Mouse (Mus musculus) midbrain, embryonic 11.5 days (tissue): ENCODE results near the gene Ildr2. TPM values are rescaled to one million over a fixed set of nuclear protein-coding genes. Genes with fewer than 3 reads are reported as not detected.

Source experiments
- ATAC-seq: fragments of 200-750 bp; cut with Nextera tagmentation; 2 replicates; pipeline ENCODE4 v1.8.0; 2017; ENCODE audit warnings: moderate TSS enrichment, moderate library complexity; ENCODE audit not compliant: low FRiP score
- DNase-seq: peaks from one replicate; pipeline ENCODE4 v3.0.0; 2015; ENCODE audit warnings: low spot score; ENCODE audit errors: missing footprints
- H3K27ac ChIP-seq: fragments of 300-500 bp; sonication (generic); 2 replicates; pipeline ENCODE4 v1.5.1; 2014; ENCODE audit warnings: low read depth, low read length
- H3K27me3 ChIP-seq: fragments of 300-500 bp; sonication (generic); 2 replicates; pipeline ENCODE4 v1.6.1; 2014; ENCODE audit warnings: mild to moderate bottlenecking, low read length, moderate library complexity, mixed read lengths; ENCODE audit not compliant: control insufficient read depth, insufficient read depth
- H3K36me3 ChIP-seq: fragments of 300-500 bp; sonication (generic); 2 replicates; pipeline ENCODE4 v1.6.1; 2014; ENCODE audit warnings: mild to moderate bottlenecking, low read length, moderate library complexity, mixed read lengths; ENCODE audit not compliant: control insufficient read depth, insufficient read depth
- H3K4me1 ChIP-seq: fragments of 300-500 bp; sonication (generic); 2 replicates; pipeline ENCODE4 v1.6.1; 2014; ENCODE audit warnings: low read length; ENCODE audit not compliant: control insufficient read depth, insufficient read depth
- H3K4me2 ChIP-seq: fragments of 300-500 bp; sonication (generic); 2 replicates; pipeline ENCODE4 v1.6.1; 2014; ENCODE audit warnings: mild to moderate bottlenecking, moderate library complexity
- H3K4me3 ChIP-seq: fragments of 300-500 bp; sonication (generic); 2 replicates; pipeline ENCODE4 v1.5.1; 2014; ENCODE audit warnings: low read depth, low read length
- H3K9ac ChIP-seq: fragments of 300-500 bp; sonication (generic); 2 replicates; pipeline ENCODE4 v1.6.1; 2014; ENCODE audit warnings: low read length
- H3K9me3 ChIP-seq: fragments of 300-500 bp; sonication (generic); 2 replicates; pipeline ENCODE4 v1.6.1; 2016; ENCODE audit warnings: low read length; ENCODE audit not compliant: control insufficient read depth
- WGBS: fragments of 180-500 bp; shearing (Covaris S2); extraction: QIAGEN DNeasy Blood & Tissue Kit; methylation state at CpG from one replicate; pipeline ENCODE4 v1.1.7; 2014; 5-methylcytosine and 5-hydroxymethylcytosine counted together
- polyA plus RNA-seq: library from polyadenylated mRNA; unstranded; fragments of >200 nt; fragmentation: Nextera tagmentation; extraction: Ambion mirVana; gene quantifications from 2 replicates; pipeline ENCODE4 v1.2.1, GENCODE M21; 2014

Ildr2 gene
- polyA plus RNA-seq, 1 experiment from 2014 or later, result 12.8 TPM

DNA sequence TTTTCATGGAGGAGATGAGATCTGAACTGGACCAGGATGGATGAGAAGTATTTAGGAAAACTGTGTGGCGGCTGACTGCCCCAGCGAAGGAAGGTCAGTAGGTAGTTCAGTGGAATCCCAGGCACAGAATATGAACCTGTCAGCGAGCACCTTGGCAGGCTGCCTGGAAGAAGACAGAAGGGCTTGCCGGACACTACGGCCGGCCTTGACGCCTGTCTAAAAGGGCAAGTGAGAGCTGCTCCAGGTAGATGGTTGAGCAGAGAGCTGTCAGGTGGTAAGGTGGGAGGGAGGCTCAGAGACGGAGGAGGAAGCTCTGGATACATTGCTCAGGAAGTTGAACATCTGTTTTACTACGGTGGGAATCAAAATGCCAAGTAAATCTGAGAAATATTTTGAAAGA is 42.4 kb downstream of the Ildr2 start:
- H3K36me3 ChIP-seq, result peaks cover 5% of the 10 kb centered on the region
- DNase-seq (no peak), ATAC-seq (no peak)
- H3K27ac ChIP-seq, result no peak overlapping the region
- no peaks in the 10 kb centered on the region for H3K9me3 ChIP-seq
- no peaks in the 10 kb centered on the region for H3K27me3 ChIP-seq
- H3K4me1 ChIP-seq, result 0 out of 2 replicates have a peak, but pooled peaks cover 4% of the 10 kb centered on the region
- H3K4me2 ChIP-seq, result no peak overlapping the region
- 94% methylated on average over 9 of the region's 9 CpGs for WGBS
- no peak overlapping the region for H3K9ac ChIP-seq
- H3K4me3 ChIP-seq, result no peak overlapping the region

DNA sequence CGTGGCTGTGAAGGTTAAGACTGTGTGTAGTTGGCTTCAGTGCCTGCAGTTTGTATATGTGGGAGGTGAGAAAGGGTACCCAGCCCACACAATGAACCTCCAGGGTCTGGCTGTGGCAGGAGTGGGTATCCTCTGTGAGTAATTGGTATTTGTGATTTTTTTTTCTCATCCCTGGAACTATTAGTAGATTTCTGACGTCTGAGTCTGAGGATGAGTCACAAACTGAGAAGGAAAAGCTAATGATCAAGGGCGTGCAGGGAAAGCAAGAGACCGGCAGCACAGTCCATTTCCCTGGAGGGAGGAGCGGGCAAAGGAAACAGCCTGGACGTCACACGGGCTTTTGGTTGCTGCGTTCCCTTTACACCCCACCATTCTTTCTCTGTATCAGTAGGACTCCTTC is 43.0 kb downstream of the Ildr2 start:
- peaks cover 5% of the 10 kb centered on the region for H3K36me3 ChIP-seq
- H3K9me3 ChIP-seq, result no peaks in the 10 kb centered on the region
- H3K27ac ChIP-seq, result no peak overlapping the region
- DNase-seq (no peak), ATAC-seq (no peak)
- no peak overlapping the region for H3K9ac ChIP-seq
- H3K4me3 ChIP-seq, result no peak overlapping the region
- WGBS, result 90% methylated on average over 8 of the region's 8 CpGs
- no peaks in the 10 kb centered on the region for H3K27me3 ChIP-seq
- H3K4me2 ChIP-seq, result no peak overlapping the region
- H3K4me1 ChIP-seq, result 0 out of 2 replicates have a peak, but pooled peaks cover 4% of the 10 kb centered on the region

DNA sequence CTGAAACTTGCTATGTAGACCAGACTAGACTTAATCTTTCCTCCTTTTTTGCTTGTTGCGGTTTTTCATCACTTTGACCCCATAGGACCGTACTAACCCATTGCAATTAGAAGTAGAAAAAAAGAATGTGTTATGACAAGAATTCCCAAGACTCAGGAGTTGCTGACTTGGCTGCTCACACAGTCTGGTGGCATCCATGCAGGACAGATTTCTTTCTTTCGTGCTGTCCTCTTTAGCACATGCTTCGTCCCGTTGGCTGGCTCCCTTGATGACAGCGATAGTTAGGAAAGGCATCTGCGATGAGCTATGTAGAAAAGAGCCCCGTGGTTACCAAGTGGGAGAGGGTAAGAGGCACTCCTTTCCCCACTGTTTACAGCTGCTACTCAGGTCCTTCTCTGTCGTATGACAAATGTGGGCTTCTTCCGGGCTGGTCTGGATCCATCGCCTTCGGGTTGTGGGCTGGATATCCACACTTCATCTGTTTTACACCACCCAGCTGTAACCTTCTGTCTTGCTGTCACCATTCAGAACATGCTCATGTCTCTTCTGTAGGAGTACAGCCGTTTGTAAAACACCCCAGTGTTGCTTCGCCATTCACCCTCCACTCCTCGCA is 43.7 kb downstream of the Ildr2 start:
- 86% methylated on average over 15 of the region's 15 CpGs for WGBS
- Histone ChIP-seq H3K27me3 (no peaks in the 10 kb centered on the region), H3K36me3 (peaks cover 5% of the 10 kb centered on the region), H3K9me3 (no peaks in the 10 kb centered on the region), H3K4me2 (no peak overlapping the region), H3K9ac (no peak overlapping the region), H3K27ac (no peak overlapping the region), H3K4me3 (no peak overlapping the region), H3K4me1 (0 out of 2 replicates have a peak, but pooled peaks cover 4% of the 10 kb centered on the region)
- DNase-seq (no peak), ATAC-seq (no peak)

DNA sequence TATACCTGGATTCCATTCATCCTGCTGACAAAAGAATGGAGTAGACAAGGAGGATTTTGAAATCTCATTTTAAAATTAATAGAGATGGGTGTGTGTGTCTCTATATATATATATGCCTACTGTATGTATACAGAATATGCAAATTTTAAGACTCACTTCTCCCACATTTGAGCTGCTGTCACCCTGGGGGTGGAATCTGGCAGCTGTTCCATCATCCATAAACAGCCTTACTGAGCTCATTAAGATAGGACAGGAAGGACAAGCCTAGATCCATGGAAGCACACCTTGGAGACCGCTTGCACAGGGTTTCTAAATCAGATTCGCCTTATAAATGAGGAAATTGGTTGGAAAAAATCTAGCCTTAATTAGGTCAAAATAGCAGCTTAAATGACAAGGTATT is 44.9 kb downstream of the Ildr2 start:
- no peak overlapping the region for H3K4me3 ChIP-seq
- DNase-seq (no peak), ATAC-seq (no peak)
- 85% methylated on average over 2 of the region's 2 CpGs for WGBS
- H3K9ac ChIP-seq, result no peak overlapping the region
- no peak overlapping the region for H3K4me2 ChIP-seq
- peaks cover 9% of the 10 kb centered on the region for H3K36me3 ChIP-seq
- no peaks in the 10 kb centered on the region for H3K9me3 ChIP-seq
- H3K4me1 ChIP-seq, result 0 out of 2 replicates have a peak, but pooled peaks cover 4% of the 10 kb centered on the region
- no peaks in the 10 kb centered on the region for H3K27me3 ChIP-seq
- no peak overlapping the region for H3K27ac ChIP-seq

DNA sequence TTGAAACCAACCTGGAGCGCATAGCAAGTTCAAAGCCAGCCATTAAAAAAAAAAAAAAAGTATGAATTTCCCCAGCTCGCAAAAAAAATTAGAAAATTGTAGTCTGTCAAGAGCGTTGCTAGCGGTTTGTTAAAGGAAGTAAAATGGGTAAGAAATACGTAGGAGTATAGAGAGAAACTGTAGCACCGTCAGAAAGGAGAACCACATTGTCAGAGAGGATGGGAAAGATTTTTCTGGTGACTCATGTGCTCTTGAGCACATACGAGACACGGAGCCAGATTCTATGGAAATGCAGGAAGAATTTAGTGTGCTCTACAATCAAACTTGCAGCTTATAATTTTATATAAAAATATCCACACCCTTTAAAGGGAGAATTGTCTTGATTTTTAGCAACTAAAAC is 45.9 kb downstream of the Ildr2 start:
- Histone ChIP-seq H3K4me3 (no peak overlapping the region), H3K27ac (no peak overlapping the region), H3K27me3 (no peaks in the 10 kb centered on the region), H3K9me3 (no peaks in the 10 kb centered on the region), H3K4me1 (0 out of 2 replicates have a peak, but pooled peaks cover 4% of the 10 kb centered on the region), H3K36me3 (peaks cover 9% of the 10 kb centered on the region), H3K9ac (no peak overlapping the region), H3K4me2 (no peak overlapping the region)
- DNase-seq (no peak), ATAC-seq (no peak)
- WGBS, result 95% methylated on average over 8 of the region's 8 CpGs

DNA sequence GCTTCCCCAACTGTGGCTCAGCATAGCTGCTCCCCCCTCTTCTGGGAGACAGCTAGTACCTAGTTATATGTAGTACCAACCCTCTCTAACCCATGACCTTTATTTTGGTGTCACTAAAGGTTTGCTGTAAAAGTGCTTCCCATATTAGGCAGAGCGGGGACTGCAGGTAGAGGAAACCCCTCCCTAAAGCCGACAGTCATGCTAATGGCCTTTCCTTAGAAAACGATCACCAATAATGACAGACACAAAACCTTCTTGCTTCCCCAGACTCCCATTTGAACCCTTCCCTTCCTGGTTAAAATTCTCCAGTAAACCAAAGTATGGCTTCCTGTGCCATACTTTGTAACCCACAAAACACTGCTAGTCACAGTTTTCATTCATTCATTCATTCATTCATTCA is 46.6 kb downstream of the Ildr2 start:
- no peak overlapping the region for H3K4me2 ChIP-seq
- H3K9me3 ChIP-seq, result no peaks in the 10 kb centered on the region
- H3K27ac ChIP-seq, result no peak overlapping the region
- H3K27me3 ChIP-seq, result no peaks in the 10 kb centered on the region
- ATAC-seq (no peak), DNase-seq (no peak)
- no peak overlapping the region for H3K4me3 ChIP-seq
- H3K36me3 ChIP-seq, result peaks cover 9% of the 10 kb centered on the region
- WGBS, result 86% methylated on average over 3 of the region's 3 CpGs
- no peak overlapping the region for H3K9ac ChIP-seq
- H3K4me1 ChIP-seq, result 0 out of 2 replicates have a peak, but pooled peaks cover 4% of the 10 kb centered on the region

DNA sequence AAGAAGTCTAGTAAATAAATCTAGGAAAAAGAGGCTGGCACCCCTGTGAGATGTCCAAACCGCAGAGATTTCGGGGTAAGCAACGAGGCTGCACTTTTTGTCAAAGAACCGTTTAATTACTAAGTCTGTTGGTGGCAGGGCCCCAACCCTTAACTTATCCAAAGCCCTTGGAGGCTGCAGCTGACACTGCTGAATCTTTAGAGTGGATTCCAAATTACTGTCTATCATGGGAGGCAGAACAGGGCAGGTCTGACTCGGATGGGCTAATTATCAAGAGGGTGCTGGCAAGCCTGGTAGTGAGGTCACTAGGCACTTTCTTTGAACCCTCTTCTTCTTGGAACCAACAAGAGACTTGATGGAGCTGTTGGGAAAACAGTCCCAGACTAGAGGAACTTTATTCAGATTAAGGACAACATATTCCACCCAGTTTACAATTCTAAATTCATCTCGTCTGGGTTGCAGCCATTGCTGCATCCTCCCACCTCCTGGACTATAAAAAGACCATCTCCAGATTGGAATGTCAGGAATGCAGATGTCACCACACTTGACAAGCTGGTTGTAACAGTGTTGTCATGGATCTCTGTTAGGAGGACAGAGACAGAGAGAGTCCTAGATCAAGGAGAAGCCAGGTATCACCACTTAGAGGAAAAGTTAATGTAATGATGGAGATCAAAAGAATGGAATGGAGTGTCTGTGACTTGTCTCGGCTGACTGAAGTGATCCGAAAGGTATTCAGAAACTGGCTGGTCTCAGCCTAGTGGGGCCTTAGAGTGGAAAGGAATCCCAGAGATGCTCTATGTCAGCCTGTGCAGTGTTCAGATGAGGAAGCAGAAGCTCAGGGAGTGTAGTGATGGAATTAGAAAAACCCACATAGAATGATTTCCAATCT is 50.7 kb downstream of the Ildr2 start:
- Histone ChIP-seq H3K27me3 (no peaks in the 10 kb centered on the region; the same call in 1 of the 2 replicates), H3K4me1 (peaks cover 14% of the 10 kb centered on the region; the same call in 1 of the 2 replicates), H3K36me3 (peaks cover 7% of the 10 kb centered on the region), H3K9me3 (no peaks in the 10 kb centered on the region), H3K4me3 (no peak overlapping the region), H3K27ac (no peak overlapping the region), H3K9ac (no peak overlapping the region), H3K4me2 (no peak overlapping the region)
- DNase-seq (no peak), ATAC-seq (no peak)
- WGBS, result 82% methylated on average over 8 of the region's 8 CpGs

DNA sequence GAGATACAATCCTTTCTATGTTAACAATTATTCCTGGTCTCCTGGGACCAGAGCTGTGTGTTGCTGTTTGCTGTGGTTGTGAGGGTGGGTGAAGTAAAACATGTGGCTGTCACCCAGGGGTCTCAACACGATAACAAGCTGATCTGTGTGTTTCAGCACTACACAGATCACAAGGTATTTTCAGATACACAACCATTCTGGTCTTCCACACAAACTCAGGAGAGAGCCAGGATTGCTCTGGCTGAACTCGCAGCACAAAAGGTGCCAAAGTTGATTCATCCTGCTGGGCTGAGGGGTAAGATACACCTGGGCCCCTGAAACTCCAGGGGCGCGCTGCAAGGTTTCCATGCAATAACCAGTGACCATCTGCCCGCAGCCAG is 54.5 kb downstream of the Ildr2 start:
- Histone ChIP-seq H3K27me3 (no peaks in the 10 kb centered on the region; the same call in 1 of the 2 replicates), H3K4me2 (peak overlapping the region; percentile 63), H3K36me3 (peaks cover 17% of the 10 kb centered on the region), H3K4me3 (peak overlapping the region; percentile 40), H3K4me1 (peaks cover 10% of the 10 kb centered on the region; the same call in 1 of the 2 replicates), H3K9me3 (no peaks in the 10 kb centered on the region), H3K9ac (peak overlapping the region; percentile 65; the same call in 1 of the 2 replicates), H3K27ac (no peak overlapping the region)
- DNase-seq, result peak; percentile 92
- no peak for ATAC-seq
- 31% methylated on average over 5 of the region's 5 CpGs for WGBS
